Mouse (Mus musculus) right cerebral cortex, postnatal 10 days (tissue): ENCODE data around the gene Trp53i11.

Experiments
- DNase-seq, 2 experiments: peaks; one replicate each; pipeline ENCODE4 v3.0.0; 2021; ENCODE audit warnings: low spot score in 2 of 2

Gene Trp53i11

DNA sequence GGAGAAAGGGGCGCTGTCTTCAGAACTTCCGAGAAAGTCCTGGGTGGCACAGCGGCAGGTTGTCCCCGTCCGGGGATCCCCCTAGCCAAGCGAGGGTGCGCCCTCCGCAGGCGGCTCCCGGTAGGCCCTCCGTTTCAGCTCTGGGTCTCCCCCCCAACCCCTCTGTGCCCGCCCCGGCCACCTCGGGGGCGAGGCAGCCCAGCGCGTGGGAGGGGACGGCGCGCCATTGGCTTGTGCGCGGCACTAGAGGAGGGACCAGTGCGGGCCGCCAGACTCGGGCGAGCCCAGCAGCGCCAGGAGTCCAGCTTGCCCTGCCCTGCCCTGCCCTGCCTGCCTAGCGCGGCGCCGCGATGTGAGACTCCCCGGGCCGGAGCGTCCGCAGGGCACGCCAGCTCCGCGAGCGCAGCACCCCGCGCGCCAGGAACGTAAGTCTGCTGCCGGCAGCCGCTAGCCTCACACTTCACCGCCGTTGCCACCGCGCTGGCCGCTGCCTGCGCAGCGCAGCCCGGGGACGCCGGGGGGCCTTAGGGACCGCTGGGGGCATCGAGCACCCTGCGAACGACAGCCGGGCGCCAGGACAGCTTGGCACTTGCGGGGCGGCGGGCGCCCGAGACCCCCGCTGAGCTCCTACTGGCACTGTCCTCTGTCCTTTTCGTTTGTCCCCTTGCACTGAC is at the start of gene Trp53i11:
Gene Trp53i11 (plus strand): TSS at position 226 of the 674 bp plus-strand sequence.
- DNase-seq, result peak; percentile 78 to 82

GRCm38 (mm10) chr2:93139476-93139875 is 47.9 kb upstream of the Trp53i11 start:
- no peak for DNase-seq

- DNase-seq, result no peak
These were observed 46.0 kb upstream of the Trp53i11 start for GRCm38 (mm10) chr2:93141329-93141728.

- no peak for DNase-seq
These were observed 44.7 kb upstream of the Trp53i11 start for GRCm38 (mm10) chr2:93142616-93143015.

- DNase-seq, result no peak
These were observed 43.2 kb upstream of the Trp53i11 start for GRCm38 (mm10) chr2:93144126-93144525.

GRCm38 (mm10) chr2:93150009-93150408 is 37.3 kb upstream of the Trp53i11 start:
- DNase-seq, result no peak

DNA sequence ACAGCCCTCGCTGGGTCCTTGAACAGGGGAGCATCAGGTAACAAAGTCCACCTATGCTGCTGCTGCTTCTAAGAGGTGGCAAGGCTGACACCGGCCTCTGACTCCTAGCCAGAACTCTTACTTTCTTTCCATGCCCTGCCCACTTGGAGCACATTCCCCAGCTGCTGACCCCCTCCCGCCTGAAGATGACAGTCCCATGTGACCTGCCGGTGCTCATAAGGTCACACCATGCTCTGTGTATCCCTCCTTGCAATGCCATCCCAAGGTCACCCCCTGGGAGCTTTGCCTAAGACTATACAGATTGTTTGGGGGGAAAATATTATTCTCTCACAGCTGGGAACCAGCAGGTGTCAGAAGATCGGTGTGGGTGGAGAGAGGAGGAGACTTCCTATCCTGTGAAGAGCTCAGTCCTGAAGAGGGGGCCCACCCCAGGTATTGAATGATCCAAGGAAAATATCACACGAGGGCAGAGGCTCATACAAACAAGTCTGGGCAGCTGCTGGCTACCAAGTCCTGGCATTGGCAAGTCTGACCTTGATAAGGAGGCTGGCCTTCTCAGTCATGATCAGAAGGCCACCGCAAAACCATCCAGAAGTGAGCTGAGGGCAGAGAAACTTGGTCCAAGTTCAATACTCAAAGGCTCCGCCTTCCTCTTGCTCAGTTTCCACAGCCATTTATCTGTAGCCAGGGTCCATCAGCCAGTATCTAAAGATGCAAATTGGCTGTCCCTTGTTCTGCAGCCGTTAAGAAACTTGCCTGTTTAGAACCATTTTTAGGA is 36.5 kb upstream of the Trp53i11 start:
- no peak for DNase-seq

DNA sequence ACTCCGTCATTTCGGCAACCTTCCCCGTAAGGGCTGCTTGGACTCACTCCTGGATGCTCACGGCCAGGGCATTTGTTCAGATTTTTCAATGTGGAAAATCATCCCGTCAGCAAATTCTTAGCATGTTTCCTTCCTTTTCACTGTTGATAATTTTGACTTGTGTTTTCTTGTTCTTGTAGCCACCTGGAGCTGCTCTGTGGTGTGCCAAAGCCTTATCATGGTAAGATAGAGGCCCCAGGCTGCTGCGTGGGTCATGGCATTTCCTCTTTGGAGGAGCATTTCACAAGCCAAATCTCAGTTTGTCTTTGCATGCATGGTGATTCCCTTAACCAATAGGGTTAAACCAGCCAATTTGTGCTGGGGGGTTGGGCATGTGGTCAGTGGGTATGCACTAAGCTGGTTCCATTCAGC is 35.2 kb upstream of the Trp53i11 start:
- DNase-seq, result no peak

GRCm38 (mm10) chr2:93152883-93153491 is 34.4 kb upstream of the Trp53i11 start:
- DNase-seq, result peak; percentile 73 to 77

GRCm38 (mm10) chr2:93153833-93154232 is 33.5 kb upstream of the Trp53i11 start:
- DNase-seq, result no peak

DNA sequence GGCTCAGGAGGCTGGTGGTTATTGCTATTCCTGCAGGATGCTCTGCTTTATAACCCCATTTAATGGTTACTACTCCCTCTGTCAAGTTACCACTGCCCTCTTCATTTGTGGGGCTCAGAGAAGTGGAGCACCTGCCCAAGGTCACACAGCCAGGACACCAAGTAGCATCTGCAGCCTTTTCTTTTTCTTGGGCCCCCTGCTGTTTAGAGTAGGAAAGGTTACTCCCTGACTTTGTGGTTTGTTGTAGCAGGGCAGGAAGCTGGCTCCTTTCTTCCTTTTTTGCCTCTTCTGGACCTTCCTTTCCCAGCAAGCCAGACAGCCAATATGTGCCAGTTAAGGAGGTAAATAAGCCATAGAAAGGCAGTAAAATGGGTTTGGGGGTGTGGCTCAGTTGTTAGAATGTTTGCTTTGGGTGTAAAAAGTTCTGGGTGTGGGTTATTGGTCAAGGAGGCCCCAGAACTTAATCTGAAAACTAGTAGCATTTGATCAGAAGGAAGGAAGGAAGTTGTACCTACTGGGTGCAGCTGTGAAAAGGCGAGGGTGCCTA is 32.8 kb upstream of the Trp53i11 start:
- no peak for DNase-seq

DNA sequence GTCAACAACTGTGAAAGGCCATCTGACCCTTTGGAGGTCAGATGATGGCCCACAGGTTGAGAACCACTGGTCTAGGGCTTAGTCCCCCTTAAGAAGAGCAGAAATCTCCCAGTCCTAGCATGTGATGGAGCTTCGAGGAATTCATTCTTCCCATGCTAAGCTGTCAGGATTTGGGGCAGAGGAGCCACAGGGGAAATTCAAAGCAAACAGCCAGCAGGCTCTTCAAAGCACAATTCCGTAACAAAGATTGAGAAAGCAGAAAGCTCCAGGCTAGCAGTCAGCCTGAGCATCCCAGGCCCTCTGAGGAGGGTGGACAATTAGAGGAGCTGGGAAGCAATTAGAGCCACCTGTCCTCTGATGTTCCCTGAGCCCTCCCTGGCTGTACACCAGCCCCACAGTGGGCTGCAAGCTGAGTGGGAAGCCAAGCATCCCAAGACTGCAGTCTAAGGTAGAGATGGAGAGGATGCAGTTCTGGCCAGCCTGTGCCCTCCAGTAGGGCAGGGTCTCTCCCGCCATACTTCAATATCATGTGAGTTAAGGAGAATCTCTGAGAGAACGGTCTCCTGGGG is 26.8 kb upstream of the Trp53i11 start:
- no peak for DNase-seq

GRCm38 (mm10) chr2:93161914-93162664 is 25.3 kb upstream of the Trp53i11 start:
- no peak for DNase-seq

DNA sequence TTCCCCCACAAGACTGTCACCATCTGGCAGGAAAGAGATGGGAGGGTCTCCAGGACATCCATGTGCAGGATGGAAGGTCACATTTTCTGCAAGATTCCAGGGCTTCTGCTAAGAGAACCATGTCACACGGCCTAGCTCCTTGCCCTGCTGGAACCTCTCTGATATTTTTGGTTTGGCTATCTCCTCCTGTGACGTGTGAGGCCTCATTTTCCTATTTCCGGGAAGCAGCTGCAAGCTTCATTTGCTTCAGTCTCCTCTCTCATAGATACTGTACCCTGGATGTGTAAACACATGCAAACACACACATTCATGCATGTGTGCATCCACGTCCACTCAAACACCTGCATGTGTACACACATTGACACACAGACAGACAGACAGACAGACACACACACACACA is 24.6 kb upstream of the Trp53i11 start:
- no peak for DNase-seq

DNA sequence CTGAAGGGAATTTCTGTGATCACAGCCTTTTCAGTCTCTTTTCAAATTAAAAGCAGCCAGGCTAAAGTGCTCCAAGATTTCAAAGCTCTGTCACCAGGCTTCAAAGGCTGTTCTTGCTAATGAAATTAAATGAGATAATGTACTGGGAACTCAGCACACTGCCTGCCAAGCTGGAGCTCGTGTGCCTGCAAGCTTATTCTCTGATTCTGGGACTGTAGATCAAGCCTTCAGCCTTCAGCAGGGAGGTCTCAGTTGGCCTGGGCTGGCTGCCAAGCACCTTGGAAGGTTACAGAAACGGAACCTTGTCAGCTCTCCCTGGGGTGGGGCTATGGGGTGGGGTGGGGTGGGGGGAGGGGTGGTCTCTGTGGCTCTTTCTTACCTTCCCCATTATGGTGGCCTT is 24.0 kb upstream of the Trp53i11 start:
- peak; percentile 57 to 67 for DNase-seq

- no peak for DNase-seq
These were observed 23.5 kb upstream of the Trp53i11 start for GRCm38 (mm10) chr2:93163750-93164335.

DNA sequence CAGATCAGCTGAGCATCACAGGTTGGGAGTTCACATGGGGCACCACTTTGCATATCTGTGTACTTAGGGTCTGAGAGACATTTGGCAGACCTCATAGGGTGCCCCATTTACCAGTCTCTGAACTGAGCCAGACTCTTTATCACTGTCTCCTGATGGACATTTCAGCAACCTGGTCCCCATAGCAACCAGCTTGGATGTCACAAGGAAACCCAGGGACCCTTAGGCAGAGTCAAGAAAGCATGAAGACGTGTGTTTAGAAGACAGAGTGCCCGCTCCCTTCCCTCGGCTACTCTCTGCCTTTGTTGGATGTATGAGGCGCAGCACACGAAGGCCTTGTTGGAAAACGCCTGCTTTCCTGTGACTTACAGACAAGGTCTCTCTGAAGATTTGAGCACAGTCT is 21.1 kb upstream of the Trp53i11 start:
- no peak for DNase-seq

DNA sequence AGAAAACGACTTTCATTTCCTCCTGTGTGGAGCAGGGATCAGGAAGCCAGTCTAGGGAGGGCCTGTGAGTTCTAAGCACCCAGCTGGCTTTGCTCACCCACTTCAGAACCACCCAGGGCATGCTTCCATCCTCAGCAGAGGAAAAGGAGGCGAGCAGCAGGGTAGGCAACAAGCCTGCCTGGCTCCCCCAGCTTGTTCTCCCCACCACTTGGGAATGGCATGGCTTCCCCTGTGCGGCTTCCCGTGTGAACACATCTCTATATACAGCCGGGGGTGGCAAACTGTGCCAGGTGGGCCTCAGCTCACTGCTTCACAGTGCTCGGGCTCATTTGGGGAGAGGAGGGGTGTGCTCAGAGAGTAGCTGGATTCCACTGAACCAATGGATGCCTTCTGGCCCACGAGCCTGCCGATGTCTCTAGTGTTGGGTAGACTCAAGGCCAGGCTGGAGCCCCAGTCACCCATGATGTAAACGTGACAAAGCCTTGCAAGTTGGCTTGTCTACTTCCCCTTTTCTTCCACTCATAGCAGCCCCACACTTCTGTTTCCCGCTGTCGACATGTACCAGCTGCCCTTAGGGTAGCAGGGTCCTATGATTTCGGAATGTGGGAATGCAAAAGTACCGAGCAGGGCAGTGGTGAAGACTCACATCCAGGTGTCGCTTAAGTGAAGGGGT is 20.5 kb upstream of the Trp53i11 start:
- peak; percentile 67 to 80 for DNase-seq

DNA sequence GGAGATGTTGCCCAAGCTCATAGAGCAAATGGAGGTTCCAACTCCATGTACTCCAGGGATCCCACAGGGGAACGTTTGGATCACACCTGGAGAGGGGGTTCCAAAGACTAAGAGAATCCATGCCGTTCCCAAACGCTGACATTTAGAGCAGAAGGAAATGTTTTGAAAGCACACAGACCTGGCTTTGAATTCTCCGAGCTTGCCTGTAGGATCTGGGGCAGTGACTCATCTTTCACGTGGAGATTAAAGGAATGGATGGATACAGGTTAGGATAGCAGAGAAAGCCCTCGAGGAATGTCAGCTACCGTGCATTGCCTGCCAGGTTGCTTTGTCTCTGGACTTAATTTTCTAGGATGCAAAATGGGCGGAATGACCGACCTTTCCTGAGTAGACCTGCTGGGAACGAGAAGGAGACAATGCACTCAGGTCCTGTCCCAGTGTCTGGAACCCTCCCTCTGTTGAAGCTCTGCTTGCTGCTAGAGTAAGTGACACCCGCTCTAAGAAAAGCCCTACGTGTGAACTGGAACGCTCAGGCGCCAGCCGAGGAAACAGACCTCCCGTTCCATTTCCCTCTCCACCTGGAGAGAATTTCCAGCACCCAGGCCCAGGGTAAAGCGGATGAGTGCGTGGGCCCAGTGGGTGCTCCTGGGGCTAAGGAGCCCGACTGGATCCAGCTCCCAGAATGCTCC is 17.0 kb upstream of the Trp53i11 start:
- DNase-seq, result peak in 1 of 2 experiments; percentile 50

DNA sequence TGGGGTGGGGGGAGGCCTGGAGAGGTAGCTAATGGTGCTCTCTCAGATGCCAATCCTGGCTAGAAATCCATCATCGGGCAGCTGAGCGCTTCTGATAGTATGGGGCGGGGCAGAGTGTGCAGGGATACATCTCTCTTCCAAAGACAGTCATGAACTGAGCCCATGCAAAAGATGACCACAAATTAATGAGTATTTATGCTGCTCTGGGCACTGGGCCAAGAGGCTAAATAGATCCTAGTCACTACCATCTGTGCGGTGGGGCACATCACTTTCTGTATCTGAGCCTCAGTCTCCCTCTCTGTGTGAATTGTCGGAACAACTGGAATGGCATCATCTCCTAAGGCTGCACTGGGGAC is 16.5 kb upstream of the Trp53i11 start:
- peak in 1 of 2 experiments; percentile 61 for DNase-seq
